ENCODE assay signal across 8 mouse cellular contexts in genomic region chr4:59580495-59581281, GRCm38 (mm10). TPM values are rescaled to one million over a fixed set of nuclear protein-coding genes. Genes with fewer than 3 reads are reported as not detected.
DNase-seq lines count a peak whose midpoint lies in the region; ATAC-seq and TF ChIP-seq lines count a peak whose summit lies in the region.

No protein-coding gene starts in this region.

- peak overlapping the region; percentile 80 for H3K9ac ChIP-seq in kidney, embryonic 16.5 days (replicated peaks; ENCODE audit: low read length)
- peak overlapping the region; percentile 79 for H3K9ac ChIP-seq in heart, embryonic 15.5 days
- peak overlapping the region; percentile 70 for H3K9ac ChIP-seq in limb, embryonic 11.5 days (ENCODE audit: low read length)
- peak overlapping the region; percentile 70 for H3K9ac ChIP-seq in midbrain, postnatal 0 days (replicated peaks; ENCODE audit: low read length, poor library complexity, severe bottlenecking)

- no peaks in the 10 kb centered on the region for H3K36me3 ChIP-seq in kidney, embryonic 16.5 days (ENCODE audit: insufficient read depth, low read length)
- no peaks in the 10 kb centered on the region for H3K36me3 ChIP-seq in heart, embryonic 15.5 days
- no peaks in the 10 kb centered on the region for H3K36me3 ChIP-seq in limb, embryonic 11.5 days (ENCODE audit: control insufficient read depth, insufficient read depth, low read length)
- no peaks in the 10 kb centered on the region for H3K36me3 ChIP-seq in midbrain, postnatal 0 days (ENCODE audit: insufficient read depth, low read length)

- peak overlapping the region; percentile 69 for H3K4me3 ChIP-seq in kidney, embryonic 16.5 days (ENCODE audit: low read length)
- H3K4me3 ChIP-seq in cortical plate, adult 2 months (ENCODE audit: insufficient read depth, low read length) = peak overlapping the region; percentile 89
- H3K4me3 ChIP-seq in heart, embryonic 15.5 days = peak overlapping the region; percentile 79
- H3K4me3 ChIP-seq in limb, embryonic 11.5 days (ENCODE audit: low read depth, low read length) = peak overlapping the region; percentile 53
- H3K4me3 ChIP-seq in midbrain, postnatal 0 days (ENCODE audit: low read depth, low read length) = peak overlapping the region; percentile 74

- no peak for TF ChIP-seq POLR2A in cortical plate, adult 2 months (IDR thresholded peaks at IDR 0.05; ENCODE audit: extremely low read depth, insufficient read depth, low read length)

- under 1% methylated on average over 23 of the region's 23 CpGs for WGBS in kidney, embryonic 16.5 days
- under 1% methylated on average over 23 of the region's 23 CpGs for WGBS in heart, embryonic 15.5 days
- under 1% methylated on average over 23 of the region's 23 CpGs for WGBS in limb, embryonic 11.5 days
- under 1% methylated on average over 23 of the region's 23 CpGs for WGBS in midbrain, postnatal 0 days

- ATAC-seq in kidney, embryonic 16.5 days (ENCODE audit: low FRiP score, low TSS enrichment) = peak; percentile 57; the same call in 1 of the 2 replicates
- ATAC-seq in heart, embryonic 15.5 days (replicated peaks; ENCODE audit: insufficient number of reproducible peaks, insufficient read depth, low FRiP score, low read depth) = peak; percentile 40
- peak; percentile 67 for ATAC-seq in limb, embryonic 11.5 days (ENCODE audit: insufficient number of reproducible peaks, low FRiP score, low TSS enrichment, low read depth)
- ATAC-seq in midbrain, postnatal 0 days (ENCODE audit: low FRiP score) = peak; percentile 75

- H3K27ac ChIP-seq in kidney, embryonic 16.5 days (ENCODE audit: low read length) = peak overlapping the region; percentile 91
- peak overlapping the region; percentile 43 for H3K27ac ChIP-seq in cortical plate, adult 2 months (ENCODE audit: insufficient read depth, low read length)
- H3K27ac ChIP-seq in heart, embryonic 15.5 days = peak overlapping the region; percentile 97
- no peak overlapping the region for H3K27ac ChIP-seq in limb, embryonic 11.5 days (replicated peaks; ENCODE audit: low read depth, low read length)
- H3K27ac ChIP-seq in midbrain, postnatal 0 days (ENCODE audit: low read depth, low read length) = peak overlapping the region; percentile 87

- peaks cover 11% of the 10 kb centered on the region for H3K4me1 ChIP-seq in kidney, embryonic 16.5 days (ENCODE audit: insufficient read depth, low read length)
- no peaks in the 10 kb centered on the region; the same call in 1 of the 2 replicates for H3K4me1 ChIP-seq in cortical plate, adult 2 months (ENCODE audit: control insufficient read depth, insufficient read depth, low read length)
- H3K4me1 ChIP-seq in heart, embryonic 15.5 days (replicated peaks) = peaks cover 19% of the 10 kb centered on the region
- peaks cover 4% of the 10 kb centered on the region; the same call in 1 of the 2 replicates for H3K4me1 ChIP-seq in limb, embryonic 11.5 days (ENCODE audit: control insufficient read depth, insufficient read depth, low read length)
- no peaks in the 10 kb centered on the region for H3K4me1 ChIP-seq in midbrain, postnatal 0 days (ENCODE audit: insufficient read depth, low read length)

- peak overlapping the region; percentile 87 for H3K4me2 ChIP-seq in kidney, embryonic 16.5 days (replicated peaks; ENCODE audit: low read depth, low read length)
- H3K4me2 ChIP-seq in heart, embryonic 15.5 days = peak overlapping the region; percentile 90
- H3K4me2 ChIP-seq in limb, embryonic 11.5 days (ENCODE audit: low read depth, severe bottlenecking) = peak overlapping the region; percentile 88
- peak overlapping the region; percentile 81 for H3K4me2 ChIP-seq in midbrain, postnatal 0 days (ENCODE audit: low read depth, low read length, poor library complexity, severe bottlenecking)

- H3K9me3 ChIP-seq in kidney, embryonic 16.5 days (ENCODE audit: low read length) = no peaks in the 10 kb centered on the region
- H3K9me3 ChIP-seq in heart, embryonic 15.5 days (replicated peaks) = no peaks in the 10 kb centered on the region
- H3K9me3 ChIP-seq in limb, embryonic 11.5 days (ENCODE audit: control insufficient read depth, low read length) = no peaks in the 10 kb centered on the region
- no peaks in the 10 kb centered on the region for H3K9me3 ChIP-seq in midbrain, postnatal 0 days (ENCODE audit: low read length)

- no peak for DNase-seq in kidney, adult 9 months
- peak; percentile 47 for DNase-seq in T-cell, adult 2 months (ENCODE audit: low spot score)
- DNase-seq in limb, embryonic 11.5 days (ENCODE audit: low spot score) = peak; percentile 73
- DNase-seq in midbrain, postnatal 0 days (ENCODE audit: low spot score) = peak; percentile 65
- peak; percentile 39 to 41 for DNase-seq in thymus, postnatal 10 days (ENCODE audit: low spot score in 2 of 2)

- no peaks in the 10 kb centered on the region for H3K27me3 ChIP-seq in kidney, embryonic 16.5 days (ENCODE audit: insufficient read depth, low read length)
- H3K27me3 ChIP-seq in heart, embryonic 15.5 days = no peaks in the 10 kb centered on the region
- no peaks in the 10 kb centered on the region for H3K27me3 ChIP-seq in limb, embryonic 11.5 days (ENCODE audit: control insufficient read depth, insufficient read depth, low read length)
- H3K27me3 ChIP-seq in midbrain, postnatal 0 days (ENCODE audit: insufficient read depth, low read length) = no peaks in the 10 kb centered on the region

- no peak for TF ChIP-seq CTCF in cortical plate, adult 2 months (IDR thresholded peaks at IDR 0.05; ENCODE audit: extremely low read depth, insufficient read depth, low read length)
- no peak for TF ChIP-seq CTCF in midbrain, postnatal 0 days (IDR thresholded peaks at IDR 0.05)

RNA-seq across cellular contexts. Expression of gene Hsdl2, which starts 0.7 kb away (rescaled TPM):
- 25.5 and 29.3 TPM in 2 replicates for polyA plus RNA-seq in kidney, embryonic 16.5 days (2015; fragmentation: Nextera tagmentation; extraction: Ambion mirVana)
- polyA plus RNA-seq in cortical plate, adult 2 months (2012; rRNA removed) = 30.5 and 36.2 TPM in 2 replicates
- polyA plus RNA-seq in heart, embryonic 15.5 days (2015; fragmentation: Nextera tagmentation; extraction: Ambion mirVana) = 59.5 and 70.1 TPM in 2 replicates
- 18.7 and 20.1 TPM in 2 replicates for polyA plus RNA-seq in limb, embryonic 11.5 days (2014; fragmentation: Nextera tagmentation; extraction: Ambion mirVana)
- 27.7 and 29.7 TPM in 2 replicates for total RNA-seq in midbrain, postnatal 0 days (2014; rRNA removed)
- polyA plus RNA-seq in midbrain, postnatal 0 days (2015; fragmentation: Nextera tagmentation; extraction: Ambion mirVana) = 33.0 and 39.4 TPM in 2 replicates

RNA-seq across cellular contexts. Expression of gene Ptbp3, which starts 31.5 kb away (rescaled TPM):
- 68.0 and 74.3 TPM in 2 replicates for polyA plus RNA-seq in kidney, embryonic 16.5 days (2015; fragmentation: Nextera tagmentation; extraction: Ambion mirVana)
- polyA plus RNA-seq in cortical plate, adult 2 months (2012; rRNA removed) = 9.4 and 9.5 TPM in 2 replicates
- polyA plus RNA-seq in heart, embryonic 15.5 days (2015; fragmentation: Nextera tagmentation; extraction: Ambion mirVana) = 24.0 and 32.8 TPM in 2 replicates
- polyA plus RNA-seq in limb, embryonic 11.5 days (2014; fragmentation: Nextera tagmentation; extraction: Ambion mirVana) = 47.7 and 56.6 TPM in 2 replicates
- total RNA-seq in midbrain, postnatal 0 days (2014; rRNA removed) = 32.0 and 35.8 TPM in 2 replicates
- polyA plus RNA-seq in midbrain, postnatal 0 days (2015; fragmentation: Nextera tagmentation; extraction: Ambion mirVana) = 9.7 and 10.5 TPM in 2 replicates

RNA-seq across cellular contexts. Expression of gene E130308A19Rik, which starts 45.3 kb away (rescaled TPM):
- polyA plus RNA-seq in kidney, embryonic 16.5 days (2015; fragmentation: Nextera tagmentation; extraction: Ambion mirVana) = 35.8 and 38.6 TPM in 2 replicates
- polyA plus RNA-seq in cortical plate, adult 2 months (2012; rRNA removed) = 6.1 and 7.3 TPM in 2 replicates
- polyA plus RNA-seq in heart, embryonic 15.5 days (2015; fragmentation: Nextera tagmentation; extraction: Ambion mirVana) = 17.3 and 24.2 TPM in 2 replicates
- polyA plus RNA-seq in limb, embryonic 11.5 days (2014; fragmentation: Nextera tagmentation; extraction: Ambion mirVana) = 35.6 and 40.1 TPM in 2 replicates
- total RNA-seq in midbrain, postnatal 0 days (2014; rRNA removed) = 27.9 and 38.9 TPM in 2 replicates
- polyA plus RNA-seq in midbrain, postnatal 0 days (2015; fragmentation: Nextera tagmentation; extraction: Ambion mirVana) = 27.9 and 33.5 TPM in 2 replicates
